Mouse (Mus musculus) adrenal gland, adult 8-10 months (tissue): ENCODE measurements around the gene Slc36a1. TPM values are rescaled to one million over a fixed set of nuclear protein-coding genes. Genes with fewer than 3 reads are reported as not detected.

Experiments used
- total RNA-seq, 4 experiments: library from RNA; stranded (reverse); gene quantifications; 2 replicates each; pipeline ENCODE4 v1.2.4; 2022

Gene Slc36a1
- total RNA-seq, 4 experiments from 2014 or later, result 24.4 to 27.7 (median 24.6) TPM

Other genes with a start within 250 kb of the Slc36a1 start
- gene Tnip1, start 241.4 kb upstream of the Slc36a1 start, total RNA-seq, result 100 to 1,000 TPM in 2 of 4 experiments, 10 to 100 TPM in 2; 94.2 to 126 (median 103) TPM
- gene Anxa6, start 170.9 kb upstream of the Slc36a1 start, total RNA-seq, result 100 to 1,000 TPM; 121 to 184 (median 133) TPM
- gene Ccdc69, start 126.2 kb upstream of the Slc36a1 start, total RNA-seq, result 1 to 10 TPM; 3.9 to 7.5 (median 4.5) TPM
- gene Gm2a, start 106.2 kb upstream of the Slc36a1 start, total RNA-seq, result 100 to 1,000 TPM; 254 to 285 (median 274) TPM
- not detected for gene Slc36a3, start 52.6 kb upstream of the Slc36a1 start, total RNA-seq
- gene Slc36a2, start 19.3 kb upstream of the Slc36a1 start, total RNA-seq, result 10 to 100 TPM; 11.2 to 54.4 (median 43.2) TPM
- under 1 TPM; 0.03 to 0.08 (median 0.06) TPM for gene Fat2, start 132.2 kb downstream of the Slc36a1 start, total RNA-seq
- 1,000 to 10,000 TPM; 1,201 to 2,025 (median 1,729) TPM for gene Sparc, start 218.8 kb downstream of the Slc36a1 start, total RNA-seq